Mouse (Mus musculus) midbrain, postnatal 0 days (tissue): ENCODE results near the gene Spata13. TPM values are rescaled to one million over a fixed set of nuclear protein-coding genes. Genes with fewer than 3 reads are reported as not detected.

Experiments
- ATAC-seq: fragments of 200-750 bp; cut with Nextera tagmentation; 2 replicates; pipeline ENCODE4 v1.8.0; 2017; ENCODE audit warnings: moderate number of reproducible peaks, mild to moderate bottlenecking, moderate TSS enrichment, moderate library complexity; ENCODE audit not compliant: low FRiP score
- DNase-seq: peaks from one replicate; pipeline ENCODE4 v3.0.0-alpha.2; 2015; ENCODE audit warnings: low spot score
- H3K27ac ChIP-seq: fragments of 300-500 bp; sonication (generic); 2 replicates; pipeline ENCODE4 v1.5.1; 2014; ENCODE audit warnings: low read depth, mild to moderate bottlenecking, low read length, mixed read lengths
- H3K27me3 ChIP-seq: fragments of 300-500 bp; sonication (generic); 2 replicates; pipeline ENCODE4 v1.6.1; 2014; ENCODE audit warnings: low read length, control low read depth, mixed read lengths; ENCODE audit not compliant: insufficient read depth
- H3K36me3 ChIP-seq: fragments of 300-500 bp; sonication (generic); 2 replicates; pipeline ENCODE4 v1.6.1; 2014; ENCODE audit warnings: low read length, control low read depth, mixed read lengths; ENCODE audit not compliant: insufficient read depth
- H3K4me1 ChIP-seq: fragments of 300-500 bp; sonication (generic); 2 replicates; pipeline ENCODE4 v1.6.1; 2014; ENCODE audit warnings: mild to moderate bottlenecking, control low read depth, antibody characterized with exemption, low read length, mixed read lengths; ENCODE audit not compliant: insufficient read depth
- H3K4me2 ChIP-seq: fragments of 300-500 bp; sonication (generic); 2 replicates; pipeline ENCODE4 v1.6.1; 2014; ENCODE audit warnings: low read depth, mild to moderate bottlenecking, low read length, mixed read lengths; ENCODE audit not compliant: poor library complexity, severe bottlenecking
- H3K4me3 ChIP-seq: fragments of 300-500 bp; sonication (generic); 2 replicates; pipeline ENCODE4 v1.5.1; 2014; ENCODE audit warnings: low read depth, mild to moderate bottlenecking, low read length, moderate library complexity
- H3K9ac ChIP-seq: fragments of 300-500 bp; sonication (generic); replicated peaks from 2 replicates; pipeline ENCODE4 v1.6.1; 2014; ENCODE audit warnings: mild to moderate bottlenecking, low read length, moderate library complexity, mixed read lengths; ENCODE audit not compliant: poor library complexity, severe bottlenecking
- H3K9me3 ChIP-seq: fragments of 300-500 bp; sonication (generic); 2 replicates; pipeline ENCODE4 v1.6.1; 2016; ENCODE audit warnings: low read length, control low read depth
- CTCF ChIP-seq: IDR thresholded peaks from 2 replicates; pipeline ENCODE4 v1.5.1; 2016; ENCODE audit warnings: antibody characterized with exemption, mild to moderate bottlenecking
- WGBS: fragments of 180-500 bp; shearing (Covaris S2); extraction: QIAGEN DNeasy Blood & Tissue Kit; methylation state at CpG from one replicate; pipeline ENCODE4 v1.1.7; 2014; 5-methylcytosine and 5-hydroxymethylcytosine counted together
- polyA plus RNA-seq: library from polyadenylated mRNA; unstranded; fragments of >200 nt; fragmentation: Nextera tagmentation; extraction: Ambion mirVana; gene quantifications from 2 replicates; pipeline ENCODE4 v1.2.1, GENCODE M21; 2015
- total RNA-seq: library from RNA; depleted of rRNA; stranded (reverse); fragments of >200 nt; gene quantifications from 2 replicates; pipeline ENCODE4 v1.2.3, GENCODE M21; 2014

Gene Spata13
- total and polyA plus RNA-seq, 2 experiments from 2014 or later, result 12.4 to 33.0 TPM

DNA sequence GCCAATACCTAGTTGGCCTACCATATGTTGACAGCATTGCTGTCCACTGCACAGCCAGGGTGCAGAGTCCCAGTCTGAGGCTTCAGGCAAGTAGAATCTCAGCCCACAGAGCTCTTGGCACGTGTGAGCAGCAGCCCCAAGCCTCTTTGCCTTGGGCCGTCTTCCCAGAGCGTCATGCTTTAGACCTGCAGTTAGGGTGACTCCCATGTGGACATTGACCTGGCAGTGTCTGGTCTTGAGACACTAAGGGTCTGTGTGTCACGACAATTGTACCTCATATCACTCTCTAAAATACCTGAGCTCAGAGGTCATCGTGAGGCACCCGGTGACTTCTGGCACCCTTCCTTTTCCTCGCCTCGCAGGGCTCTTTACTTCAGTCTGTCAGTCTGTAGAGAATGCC, 125.3 kb downstream of the Spata13 start:
- Histone ChIP-seq H3K36me3 (peaks cover 6% of the 10 kb centered on the region; the same call in 1 of the 2 replicates), H3K27me3 (no peaks in the 10 kb centered on the region), H3K27ac (no peak overlapping the region), H3K9ac (no peak overlapping the region), H3K4me1 (no peaks in the 10 kb centered on the region), H3K4me2 (no peak overlapping the region), H3K9me3 (no peaks in the 10 kb centered on the region), H3K4me3 (no peak overlapping the region)
- 93% methylated on average over 8 of the region's 8 CpGs for WGBS
- no peak for TF ChIP-seq CTCF
- no peak for ATAC-seq
- no peak for DNase-seq

DNA sequence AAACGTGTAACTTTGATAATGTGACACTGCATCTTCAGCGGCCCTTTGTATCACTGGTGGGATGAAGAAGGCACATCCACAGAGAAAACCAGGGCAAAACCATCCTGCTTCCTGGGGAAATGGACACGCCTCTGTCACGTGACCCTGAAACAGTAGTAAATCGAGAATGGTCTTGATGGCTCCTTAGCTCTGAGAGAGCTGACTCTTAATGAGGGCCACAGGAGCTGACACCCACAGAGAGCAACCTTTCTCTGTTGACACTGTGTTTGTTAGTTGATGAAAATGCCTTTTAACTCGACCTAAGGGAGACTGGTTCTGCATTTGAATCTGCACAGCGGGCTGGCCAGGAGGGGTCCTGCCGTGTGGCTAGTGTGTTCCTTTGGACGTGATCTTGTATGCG, 128.0 kb downstream of the Spata13 start:
- no peak overlapping the region for H3K4me2 ChIP-seq
- no peak overlapping the region for H3K9ac ChIP-seq
- no peak for DNase-seq
- ATAC-seq, result no peak
- no peak for TF ChIP-seq CTCF
- H3K9me3 ChIP-seq, result no peaks in the 10 kb centered on the region
- no peaks in the 10 kb centered on the region for H3K4me1 ChIP-seq
- H3K4me3 ChIP-seq, result no peak overlapping the region
- no peak overlapping the region for H3K27ac ChIP-seq
- no peaks in the 10 kb centered on the region for H3K27me3 ChIP-seq
- 71% methylated on average over 10 of the region's 10 CpGs for WGBS
- H3K36me3 ChIP-seq, result peaks cover 6% of the 10 kb centered on the region; the same call in 1 of the 2 replicates

DNA sequence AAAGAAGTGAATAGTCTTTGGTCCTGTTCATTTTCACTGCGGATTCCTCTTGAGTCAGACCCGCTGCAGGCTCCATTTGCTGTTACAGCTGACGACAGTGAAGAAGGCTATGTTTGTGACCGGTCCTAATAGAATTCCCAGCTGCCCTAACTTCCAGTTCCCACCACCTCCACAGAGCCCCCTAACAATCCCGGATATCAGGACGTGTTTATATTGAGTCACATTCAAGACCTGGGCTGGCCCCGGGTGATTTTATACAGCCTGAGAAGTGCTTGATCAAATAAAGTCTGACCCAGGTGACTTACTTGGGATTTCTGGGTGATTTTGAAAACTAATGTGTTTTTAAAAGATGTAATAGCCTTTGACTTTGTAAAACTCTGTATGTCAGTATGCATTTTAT, 129.0 kb downstream of the Spata13 start:
- WGBS, result 81% methylated on average over 7 of the region's 7 CpGs
- Histone ChIP-seq H3K4me3 (no peak overlapping the region), H3K9ac (no peak overlapping the region), H3K27ac (no peak overlapping the region), H3K9me3 (no peaks in the 10 kb centered on the region), H3K4me2 (no peak overlapping the region), H3K36me3 (peaks cover 6% of the 10 kb centered on the region; the same call in 1 of the 2 replicates), H3K4me1 (no peaks in the 10 kb centered on the region), H3K27me3 (no peaks in the 10 kb centered on the region)
- DNase-seq, result no peak
- ATAC-seq, result no peak
- no peak for TF ChIP-seq CTCF

DNA sequence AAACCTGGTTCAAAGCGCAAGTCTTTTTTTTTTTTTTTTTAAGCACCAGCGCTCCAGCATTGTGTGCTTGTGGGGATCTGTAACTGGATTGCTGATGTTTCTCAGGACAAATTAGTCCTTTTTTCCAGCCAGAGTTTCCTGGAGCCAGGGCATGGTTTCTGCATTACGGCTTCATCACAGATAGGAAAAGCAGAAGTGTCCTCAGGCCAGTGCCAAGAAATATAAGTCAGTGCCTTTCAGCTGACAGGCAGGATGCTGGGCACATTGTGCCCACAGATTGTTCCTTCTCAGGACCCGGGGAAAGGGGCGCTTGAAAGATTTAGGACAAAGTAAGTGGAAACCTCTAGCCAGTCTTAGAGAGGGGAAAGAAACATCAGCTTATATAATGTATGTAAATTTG, 129.9 kb downstream of the Spata13 start:
- no peak for DNase-seq
- Histone ChIP-seq H3K4me3 (no peak overlapping the region), H3K27ac (no peak overlapping the region), H3K27me3 (no peaks in the 10 kb centered on the region), H3K9me3 (no peaks in the 10 kb centered on the region), H3K4me2 (no peak overlapping the region), H3K4me1 (no peaks in the 10 kb centered on the region), H3K36me3 (peaks cover 6% of the 10 kb centered on the region; the same call in 1 of the 2 replicates), H3K9ac (no peak overlapping the region)
- TF ChIP-seq CTCF, result no peak
- ATAC-seq, result no peak
- WGBS, result 88% methylated on average over 5 of the region's 5 CpGs

DNA sequence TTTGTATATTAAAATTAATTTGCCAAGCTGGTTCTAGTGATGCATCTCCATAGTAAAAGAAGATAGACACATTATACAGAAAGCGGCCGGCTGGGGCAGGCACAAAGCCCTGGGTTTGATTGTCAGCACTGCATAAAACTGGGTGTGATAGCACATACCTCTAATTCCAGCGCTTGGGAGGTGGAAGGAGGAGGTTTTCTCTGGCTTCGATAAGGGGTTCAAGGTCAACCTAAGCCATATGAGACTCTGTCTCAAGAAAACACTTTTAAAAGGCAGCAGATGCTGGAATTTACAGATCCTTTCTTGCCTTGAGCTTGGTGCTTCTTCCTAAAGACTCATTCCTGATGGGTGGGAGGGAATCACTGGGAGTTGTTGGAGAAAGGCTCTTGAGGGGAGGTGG, 130.7 kb downstream of the Spata13 start:
- H3K9me3 ChIP-seq, result no peaks in the 10 kb centered on the region
- H3K27ac ChIP-seq, result no peak overlapping the region
- WGBS, result 76% methylated on average over 4 of the region's 4 CpGs
- no peak for DNase-seq
- no peaks in the 10 kb centered on the region for H3K27me3 ChIP-seq
- no peak for TF ChIP-seq CTCF
- no peak overlapping the region for H3K9ac ChIP-seq
- no peak overlapping the region for H3K4me2 ChIP-seq
- peaks cover 6% of the 10 kb centered on the region; the same call in 1 of the 2 replicates for H3K36me3 ChIP-seq
- no peak overlapping the region for H3K4me3 ChIP-seq
- no peaks in the 10 kb centered on the region for H3K4me1 ChIP-seq
- no peak for ATAC-seq

DNA sequence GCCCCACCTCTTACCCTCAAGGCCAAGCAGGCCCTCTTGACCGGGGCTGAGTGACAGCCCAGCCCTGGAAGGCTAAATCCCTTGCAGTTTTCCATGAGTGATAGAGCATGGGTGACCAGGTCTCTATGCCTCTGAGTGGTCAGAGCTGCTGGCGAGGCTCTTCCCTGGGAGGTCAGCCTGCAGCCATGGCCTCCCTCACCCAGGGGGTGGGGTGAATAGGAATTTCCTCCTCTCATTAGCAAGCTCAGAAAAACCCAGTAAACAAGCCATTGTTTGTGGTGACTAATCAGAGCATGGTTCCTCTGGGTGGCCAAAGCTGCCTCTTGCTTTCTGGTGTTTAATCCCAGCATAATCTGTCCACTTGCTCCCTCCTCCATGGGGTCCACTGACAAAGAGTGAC, 131.2 kb downstream of the Spata13 start:
- no peak for TF ChIP-seq CTCF
- H3K9ac ChIP-seq, result no peak overlapping the region
- no peak for DNase-seq
- no peaks in the 10 kb centered on the region for H3K9me3 ChIP-seq
- peaks cover 6% of the 10 kb centered on the region; the same call in 1 of the 2 replicates for H3K36me3 ChIP-seq
- no peak overlapping the region for H3K4me3 ChIP-seq
- H3K4me2 ChIP-seq, result no peak overlapping the region
- ATAC-seq, result no peak
- H3K27ac ChIP-seq, result no peak overlapping the region
- H3K4me1 ChIP-seq, result no peaks in the 10 kb centered on the region
- no peaks in the 10 kb centered on the region for H3K27me3 ChIP-seq
- 59% methylated on average over 2 of the region's 2 CpGs for WGBS
